Mouse (Mus musculus) ES-E14 (cell line): ENCODE results near the gene Gatad2a. TPM values are rescaled to one million over a fixed set of nuclear protein-coding genes. Genes with fewer than 3 reads are reported as not detected.
"Not testable (repeated sequence)": the region's sequence is repeated elsewhere in the genome, so short reads cannot be mapped to it uniquely, and the experiment has no call there.

Source experiments
- DNase-seq: peaks from one replicate; pipeline ENCODE4 v3.0.0-alpha.2; 2013; ENCODE audit warnings: low read depth, low spot score
- H3K27ac ChIP-seq: 2 replicates; pipeline ENCODE4 v1.5.1; 2012; ENCODE audit warnings: low read depth, mild to moderate bottlenecking, low read length, moderate library complexity, mixed read lengths; ENCODE audit not compliant: poor library complexity, insufficient read depth, severe bottlenecking
- H3K36me3 ChIP-seq: 2 replicates; pipeline ENCODE4 v1.6.1; 2012; ENCODE audit warnings: mild to moderate bottlenecking, low read length, moderate library complexity, mixed read lengths; ENCODE audit not compliant: control insufficient read depth, poor library complexity, insufficient read depth, severe bottlenecking
- H3K4me1 ChIP-seq, 2 experiments: fragments of 150-350 bp in 1 of 2; sonication (generic) in 1 of 2; 2 replicates each; pipeline ENCODE4 v1.6.1; 2012; ENCODE audit warnings: low read length in 2 of 2, mild to moderate bottlenecking in 1 of 2, mixed read lengths in 1 of 2; ENCODE audit not compliant: control insufficient read depth in 2 of 2, insufficient read depth in 2 of 2, poor library complexity in 1 of 2
- H3K4me3 ChIP-seq, 2 experiments: fragments of 150-350 bp in 1 of 2; sonication (generic) in 1 of 2; 2 replicates each; pipeline ENCODE4 v1.5.1; 2012; ENCODE audit warnings: low read length in 2 of 2, low read depth in 1 of 2, mild to moderate bottlenecking in 1 of 2, mixed read lengths in 1 of 2; ENCODE audit not compliant: insufficient read depth in 1 of 2, poor library complexity in 1 of 2, severe bottlenecking in 1 of 2
- H3K9ac ChIP-seq: 2 replicates; pipeline ENCODE4 v1.6.1; 2012; ENCODE audit warnings: low read depth, mild to moderate bottlenecking, low read length, mixed read lengths; ENCODE audit not compliant: poor library complexity, insufficient read depth, severe bottlenecking
- H3K9me3 ChIP-seq: fragments of 150-350 bp; sonication (generic); 2 replicates; pipeline ENCODE4 v1.6.1; 2012; ENCODE audit warnings: low read depth, mild to moderate bottlenecking, low read length; ENCODE audit not compliant: control insufficient read depth, insufficient read depth
- CHD2 ChIP-seq: IDR thresholded peaks from 2 replicates; pipeline ENCODE4 v1.6.1; 2014; ENCODE audit warnings: mild to moderate bottlenecking, low read depth, low read length, inconsistent platforms
- HCFC1 ChIP-seq: IDR thresholded peaks from 2 replicates; pipeline ENCODE4 v1.6.1; 2012; ENCODE audit warnings: low read length, inconsistent platforms, borderline replicate concordance; ENCODE audit not compliant: insufficient read depth
- MAFK ChIP-seq: IDR thresholded peaks from 2 replicates; pipeline ENCODE4 v1.6.1; 2014; ENCODE audit warnings: mild to moderate bottlenecking, low read depth, low read length, inconsistent platforms; ENCODE audit not compliant: insufficient read depth
- ZC3H11A ChIP-seq: IDR thresholded peaks from 2 replicates; pipeline ENCODE4 v1.6.1; 2012; ENCODE audit warnings: low read depth, mild to moderate bottlenecking, inconsistent platforms, low read length, borderline replicate concordance
- ZNF384 ChIP-seq: IDR thresholded peaks from 2 replicates; pipeline ENCODE4 v1.6.1; 2012; ENCODE audit warnings: low read depth, low read length, inconsistent platforms
- in situ Hi-C, 2 experiments: fragments of 600-800 bp; cut with MboI; formaldehyde crosslinking; loops; one replicate each; pipeline ENCODE4 v1.15.1; 2025; ENCODE audit warnings: low sequenced_read_pairs in 2 of 2, inconsistent platforms in 1 of 2; ENCODE audit not compliant: unreplicated experiment in 2 of 2
- total RNA-seq: library from RNA; depleted of rRNA; stranded (reverse); fragments of 300-350 nt; gene quantifications from 2 replicates; pipeline ENCODE4 v1.2.3, GENCODE M21; 2012

Gene Gatad2a
- total RNA-seq, 1 experiment = 139 TPM

DNA sequence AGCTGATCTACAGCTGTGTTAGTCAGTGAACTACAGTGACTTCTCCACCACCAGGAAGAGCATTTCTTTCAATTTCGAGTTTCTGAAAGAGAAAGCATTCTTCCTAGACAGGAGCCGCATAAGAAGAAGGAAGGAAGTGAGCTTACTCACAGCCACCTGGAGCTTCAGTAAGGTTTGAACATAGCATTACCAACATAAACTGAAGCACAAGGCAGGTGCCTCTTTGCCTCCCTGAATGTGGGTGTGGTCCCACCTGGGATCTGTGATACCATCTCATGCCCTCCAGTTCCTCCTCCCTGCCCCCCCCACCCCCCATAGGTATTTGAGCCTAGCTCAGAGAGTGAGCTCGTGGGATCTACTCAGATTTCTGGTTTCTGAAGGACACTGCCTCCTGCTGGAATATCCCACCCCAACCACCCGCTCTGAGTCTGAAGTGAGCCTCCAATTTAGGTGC lies 7.0 kb upstream of the Gatad2a start:
- no peak overlapping the region for H3K9ac ChIP-seq
- no peak for TF ChIP-seq HCFC1
- H3K36me3 ChIP-seq = no peaks in the 10 kb centered on the region
- DNase-seq = no peak
- in situ Hi-C loops = no loop called here
- H3K4me1 ChIP-seq = peaks cover 6 to 20% of the 10 kb centered on the region in 2 experiments; a peak in 3 of 4 replicates
- peak overlapping the region; percentile 51; the same call in 1 of the 2 replicates for H3K27ac ChIP-seq
- H3K9me3 ChIP-seq = no peaks in the 10 kb centered on the region
- no peak overlapping the region for H3K4me3 ChIP-seq

DNA sequence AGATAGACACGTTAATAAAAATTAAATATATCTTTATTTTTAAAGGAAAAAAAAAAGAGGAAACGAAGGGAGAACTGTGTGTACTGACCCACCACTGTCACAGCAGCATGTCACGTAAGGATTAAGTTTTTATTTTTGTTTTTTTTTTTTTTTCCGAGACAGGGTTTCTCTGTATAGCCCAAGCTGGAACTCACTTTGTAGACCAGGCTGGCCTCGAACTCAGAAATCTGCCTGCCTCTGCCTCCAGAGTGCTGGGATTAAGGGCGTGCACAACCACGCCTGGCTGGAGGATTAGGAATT lies 5.7 kb upstream of the Gatad2a start:
- H3K9ac ChIP-seq, H3K36me3 ChIP-seq, DNase-seq, H3K9me3 ChIP-seq, in situ Hi-C loops: not testable (repeated sequence)
- Histone ChIP-seq H3K4me1 (peaks cover 6 to 20% of the 10 kb centered on the region in 2 experiments; a peak in 3 of 4 replicates), H3K27ac (peak overlapping the region; percentile 96), H3K4me3 (peak overlapping the region; percentile 69 to 71; a peak in 3 of 4 replicates)

DNA sequence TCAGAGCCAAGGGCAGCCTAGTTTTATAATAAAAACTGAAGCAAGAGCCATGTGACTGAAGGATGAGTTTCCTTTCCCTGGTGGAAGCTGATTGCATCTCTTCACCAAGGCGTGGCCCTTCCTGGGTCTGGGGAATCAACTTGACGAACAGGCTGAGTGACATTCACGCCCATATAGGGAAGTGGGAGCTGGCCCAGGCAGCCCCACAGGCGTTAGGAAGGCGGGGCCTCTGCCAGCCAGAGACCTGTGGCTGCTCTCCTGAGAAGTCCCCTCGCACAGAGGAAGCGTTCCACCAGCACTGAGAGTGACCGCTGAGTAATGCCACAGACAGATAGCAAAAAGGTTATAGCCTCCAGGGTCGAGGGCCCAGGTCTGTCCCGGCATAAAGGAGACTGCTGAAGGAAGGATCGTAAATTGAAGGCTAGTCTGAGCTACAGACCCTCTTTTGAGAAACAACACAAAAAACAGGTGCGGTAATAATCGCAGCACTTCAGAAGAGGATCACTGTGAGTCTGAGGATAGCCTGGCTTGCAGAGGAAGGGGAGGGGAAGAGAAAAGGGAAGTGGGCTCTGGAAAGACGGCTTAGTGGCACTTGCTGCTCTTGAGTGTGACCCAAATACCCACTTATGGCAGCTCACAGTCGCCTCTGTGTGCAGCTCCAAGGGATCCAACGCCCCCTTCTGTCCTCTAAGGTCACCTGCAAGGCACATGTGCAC lies 5.2 kb upstream of the Gatad2a start:
- Histone ChIP-seq H3K36me3 (no peaks in the 10 kb centered on the region), H3K9ac (peak overlapping the region; percentile 84), H3K4me3 (peak overlapping the region; percentile 69 to 71), H3K27ac (peak overlapping the region; percentile 96), H3K9me3 (no peaks in the 10 kb centered on the region), H3K4me1 (peaks cover 6 to 20% of the 10 kb centered on the region in 2 experiments; a peak in 3 of 4 replicates)
- in situ Hi-C loops = no loop called here
- peak; percentile 81 for DNase-seq
- TF ChIP-seq CHD2 (peak; percentile 70; the same call in 1 of the 2 replicates), MAFK (no peak)

DNA sequence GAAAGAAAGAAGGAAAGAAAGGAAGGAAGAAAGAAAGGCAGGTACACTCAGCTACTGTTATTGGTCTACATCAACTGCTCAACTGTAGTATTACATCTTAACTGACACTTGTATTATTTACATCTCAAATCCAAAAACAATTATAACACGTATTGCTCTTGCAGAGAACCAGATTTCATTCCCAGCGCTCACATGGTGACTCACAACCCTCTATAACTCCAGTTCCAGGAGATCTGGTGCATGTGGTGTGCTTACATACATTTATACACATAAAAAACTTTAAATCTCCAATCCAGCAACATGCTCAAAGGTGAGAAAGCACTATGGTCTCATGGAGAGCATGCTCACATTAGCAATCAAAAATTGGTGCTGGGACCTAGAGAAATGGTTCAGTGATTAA lies 4.0 kb upstream of the Gatad2a start:
- H3K36me3 ChIP-seq = no peaks in the 10 kb centered on the region
- H3K4me3 ChIP-seq = no peak overlapping the region
- DNase-seq = no peak
- in situ Hi-C loops = no loop called here
- no peak overlapping the region for H3K27ac ChIP-seq
- no peak overlapping the region for H3K9ac ChIP-seq
- no peak for TF ChIP-seq HCFC1
- no peak for TF ChIP-seq ZC3H11A
- TF ChIP-seq ZNF384 = no peak
- TF ChIP-seq MAFK = no peak
- TF ChIP-seq CHD2 = no peak
- no peaks in the 10 kb centered on the region for H3K9me3 ChIP-seq
- peaks cover 6 to 17% of the 10 kb centered on the region in 2 experiments; a peak in 3 of 4 replicates for H3K4me1 ChIP-seq

DNA sequence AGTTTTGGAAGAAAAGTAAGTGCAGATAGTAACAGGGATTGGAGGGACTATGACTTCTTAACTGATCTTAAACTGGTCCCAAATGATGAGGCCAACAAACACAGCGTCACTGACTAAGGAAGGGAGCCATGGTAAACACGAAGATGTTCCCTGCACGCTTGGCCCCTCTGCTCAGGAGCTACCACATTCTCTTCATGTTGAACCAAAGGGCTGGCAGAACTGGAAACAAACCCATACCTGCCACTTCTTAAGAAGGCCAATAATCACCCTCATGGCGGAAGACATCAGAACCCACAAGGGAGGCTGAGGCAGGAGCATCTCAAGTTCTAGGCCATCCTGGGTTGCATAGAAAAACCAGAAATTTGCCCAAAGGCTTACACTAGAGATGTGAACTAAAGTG lies 3.1 kb upstream of the Gatad2a start:
- in situ Hi-C loops = no loop called here
- TF ChIP-seq ZNF384 (peak; percentile 86), CHD2 (no peak)
- no peak for DNase-seq
- Histone ChIP-seq H3K36me3 (no peaks in the 10 kb centered on the region), H3K9ac (no peak overlapping the region), H3K4me3 (no peak overlapping the region), H3K9me3 (no peaks in the 10 kb centered on the region), H3K4me1 (peaks cover 6 to 8% of the 10 kb centered on the region in 2 experiments; a peak in 3 of 4 replicates), H3K27ac (no peak overlapping the region)
